Mouse (Mus musculus) lung, postnatal 0 days (tissue): ENCODE measurements at regions not wholly inside any gene's neighbourhood (a gene's known extent, or its start where the extent isn't known, plus 50 kb on each side); places are given as distances from the start of the nearest gene placed in this dataset.

Experiments
- CTCF ChIP-seq: IDR thresholded peaks from 2 replicates; pipeline ENCODE4 v1.5.1; 2016; ENCODE audit warnings: antibody characterized with exemption, mild to moderate bottlenecking
- EP300 ChIP-seq: IDR thresholded peaks from 2 replicates; pipeline ENCODE4 v1.6.1; 2016; ENCODE audit warnings: antibody characterized with exemption, mild to moderate bottlenecking, control low read depth

GRCm38 (mm10) chr13:97533896-97534666 lies 226.4 kb downstream of the Gm10260 start:
- no peak for TF ChIP-seq EP300
- TF ChIP-seq CTCF, result no peak
